Mouse (Mus musculus) limb, embryonic 13.5 days (tissue): ENCODE data around the gene Bmp7. TPM values are rescaled to one million over a fixed set of nuclear protein-coding genes. Genes with fewer than 3 reads are reported as not detected.

Experiments used
- ATAC-seq: fragments of 200-750 bp; cut with Nextera tagmentation; 2 replicates; pipeline ENCODE4 v1.8.0; 2017; ENCODE audit warnings: low read depth, moderate number of reproducible peaks, moderate TSS enrichment; ENCODE audit not compliant: low FRiP score
- H3K27ac ChIP-seq: fragments of 300-500 bp; sonication (generic); 2 replicates; pipeline ENCODE4 v1.5.1; 2015; ENCODE audit warnings: inconsistent platforms, mild to moderate bottlenecking, moderate library complexity
- H3K27me3 ChIP-seq: fragments of 300-500 bp; sonication (generic); 2 replicates; pipeline ENCODE4 v1.6.1; 2015; ENCODE audit warnings: mild to moderate bottlenecking, inconsistent platforms
- H3K36me3 ChIP-seq: fragments of 300-500 bp; sonication (generic); 2 replicates; pipeline ENCODE4 v1.6.1; 2015; ENCODE audit warnings: inconsistent platforms, mild to moderate bottlenecking, moderate library complexity
- H3K4me1 ChIP-seq: fragments of 300-500 bp; sonication (generic); 2 replicates; pipeline ENCODE4 v1.6.1; 2015; ENCODE audit warnings: inconsistent platforms
- H3K4me2 ChIP-seq: fragments of 300-500 bp; sonication (generic); replicated peaks from 2 replicates; pipeline ENCODE4 v1.6.1; 2015; ENCODE audit warnings: inconsistent platforms, mild to moderate bottlenecking, moderate library complexity
- H3K4me3 ChIP-seq: fragments of 300-500 bp; sonication (generic); 2 replicates; pipeline ENCODE4 v1.5.1; 2015; ENCODE audit warnings: moderate library complexity, mild to moderate bottlenecking, inconsistent platforms
- H3K9ac ChIP-seq: fragments of 300-500 bp; sonication (generic); 2 replicates; pipeline ENCODE4 v1.6.1; 2015; ENCODE audit warnings: mild to moderate bottlenecking, inconsistent platforms
- H3K9me3 ChIP-seq: fragments of 300-500 bp; sonication (generic); 2 replicates; pipeline ENCODE4 v1.6.1; 2016; ENCODE audit warnings: inconsistent platforms
- WGBS: fragments of 180-500 bp; shearing (Covaris S2); methylation state at CpG from one replicate; pipeline ENCODE4 v1.1.7; 2015; 5-methylcytosine and 5-hydroxymethylcytosine counted together
- polyA plus RNA-seq: library from polyadenylated mRNA; unstranded; fragments of >200 nt; fragmentation: Nextera tagmentation; extraction: Ambion mirVana; gene quantifications from 2 replicates; pipeline ENCODE4 v1.2.1, GENCODE M21; 2015

Gene Bmp7
- polyA plus RNA-seq, 1 experiment from 2014 or later: 32.5 TPM

DNA sequence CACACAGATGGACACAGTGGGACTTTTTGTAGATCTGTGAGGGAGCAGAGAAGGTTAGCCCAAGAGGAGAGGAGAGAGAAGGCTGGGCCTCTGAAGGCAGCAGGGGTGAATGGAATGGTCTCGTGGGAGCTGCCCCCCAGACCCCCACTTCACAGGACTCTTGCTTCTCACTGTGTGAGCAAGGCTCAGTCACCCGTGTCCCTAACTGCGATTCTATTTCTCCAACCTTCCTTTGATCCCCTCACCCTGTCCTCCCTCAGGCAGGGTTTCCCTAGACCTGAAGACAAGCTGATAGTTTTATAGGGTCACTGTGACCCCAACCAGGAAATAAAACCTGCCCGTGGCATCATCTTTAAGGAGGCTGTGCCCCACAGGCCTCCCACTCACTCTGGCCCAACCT lies 97.8 kb downstream of the Bmp7 start:
- WGBS: 63% methylated on average over 4 of the region's 4 CpGs
- Histone ChIP-seq H3K27me3 (no peaks in the 10 kb centered on the region), H3K4me2 (no peak overlapping the region), H3K4me1 (peaks cover 68% of the 10 kb centered on the region), H3K9me3 (no peaks in the 10 kb centered on the region), H3K36me3 (no peaks in the 10 kb centered on the region), H3K27ac (no peak overlapping the region), H3K4me3 (no peak overlapping the region), H3K9ac (no peak overlapping the region)
- no peak for ATAC-seq

DNA sequence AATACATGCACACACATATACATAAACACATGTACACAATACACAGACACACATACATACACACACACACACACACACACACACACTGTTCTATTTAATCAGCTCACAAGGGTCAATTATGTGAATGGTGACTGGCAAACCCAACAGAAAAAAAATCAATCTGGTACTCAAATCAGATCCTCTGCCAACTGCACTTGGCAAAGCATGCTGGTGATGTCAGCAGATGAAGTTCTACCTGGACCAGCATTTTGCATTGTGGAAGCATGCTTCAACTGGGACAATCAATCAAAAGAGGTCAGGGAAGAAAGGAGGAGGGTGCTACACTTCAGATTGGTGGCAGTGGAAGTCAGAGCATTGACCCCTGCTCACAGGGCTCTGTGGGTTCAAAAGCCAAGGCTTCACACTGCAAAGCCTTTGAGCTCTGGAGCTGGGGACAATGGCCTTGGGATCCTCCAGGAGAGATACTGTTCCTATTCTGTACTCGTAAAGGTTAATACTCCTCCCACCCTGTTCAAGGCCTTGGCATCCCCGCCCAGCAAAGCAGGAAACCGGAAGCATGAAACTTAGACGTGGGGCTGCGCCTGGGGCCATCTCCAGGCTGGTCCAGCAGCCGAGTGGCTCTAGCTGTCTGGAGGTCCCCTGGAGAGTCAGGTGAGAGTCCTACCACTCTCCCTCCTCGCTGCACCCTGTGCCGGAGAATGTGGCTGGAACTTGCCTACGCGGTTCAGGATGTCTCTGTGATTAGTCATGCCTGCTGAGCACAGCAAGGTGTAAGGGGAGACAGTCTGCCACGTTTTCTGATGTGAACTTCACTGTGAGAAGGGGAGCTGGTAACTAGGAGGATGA lies 99.0 kb downstream of the Bmp7 start:
- Histone ChIP-seq H3K9ac (no peak overlapping the region), H3K4me1 (peaks cover 59% of the 10 kb centered on the region), H3K27me3 (no peaks in the 10 kb centered on the region), H3K9me3 (no peaks in the 10 kb centered on the region), H3K27ac (no peak overlapping the region), H3K36me3 (no peaks in the 10 kb centered on the region), H3K4me3 (no peak overlapping the region), H3K4me2 (no peak overlapping the region)
- 55% methylated on average over 11 of the region's 11 CpGs for WGBS
- ATAC-seq: no peak

DNA sequence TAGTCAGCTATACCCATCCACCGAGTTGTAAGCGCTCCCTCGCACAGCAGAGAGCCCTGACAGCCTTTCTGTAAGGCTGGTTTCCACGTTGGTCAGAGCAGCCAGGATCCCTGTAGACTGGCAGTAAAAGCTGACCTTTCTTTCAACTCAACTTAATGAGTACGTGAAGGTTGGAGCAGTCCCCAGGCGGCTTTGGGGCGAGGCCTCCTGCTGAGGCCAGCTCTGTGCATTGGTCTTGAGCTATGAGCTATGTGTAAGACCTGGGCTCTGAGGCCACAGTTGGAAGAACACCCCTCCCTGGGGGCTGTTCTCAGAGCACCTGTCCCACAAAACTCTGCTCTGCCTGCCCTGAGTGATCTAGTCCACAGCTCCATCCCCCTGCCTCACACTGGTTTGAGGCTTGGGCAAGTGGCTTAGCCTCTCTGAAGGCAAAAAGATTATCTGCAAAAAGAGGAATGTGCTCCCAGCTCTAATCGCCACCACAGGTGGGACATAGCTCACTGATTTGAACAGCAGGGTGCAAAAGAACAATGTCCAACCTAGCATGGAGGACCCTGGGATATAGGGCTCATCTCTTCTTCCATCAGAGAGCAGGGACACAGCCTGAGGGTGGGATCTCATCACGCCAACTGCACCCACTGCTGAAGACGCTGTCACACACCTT lies 100.7 kb downstream of the Bmp7 start:
- ATAC-seq: peak; percentile 38; the same call in 1 of the 2 replicates
- no peak overlapping the region; the same call in 1 of the 2 replicates for H3K9ac ChIP-seq
- no peak overlapping the region for H3K4me2 ChIP-seq
- WGBS: 24% methylated on average over 10 of the region's 10 CpGs
- no peaks in the 10 kb centered on the region for H3K9me3 ChIP-seq
- no peak overlapping the region; the same call in 1 of the 2 replicates for H3K27ac ChIP-seq
- H3K27me3 ChIP-seq: no peaks in the 10 kb centered on the region
- no peak overlapping the region for H3K4me3 ChIP-seq
- H3K36me3 ChIP-seq: no peaks in the 10 kb centered on the region
- H3K4me1 ChIP-seq: peaks cover 42% of the 10 kb centered on the region

DNA sequence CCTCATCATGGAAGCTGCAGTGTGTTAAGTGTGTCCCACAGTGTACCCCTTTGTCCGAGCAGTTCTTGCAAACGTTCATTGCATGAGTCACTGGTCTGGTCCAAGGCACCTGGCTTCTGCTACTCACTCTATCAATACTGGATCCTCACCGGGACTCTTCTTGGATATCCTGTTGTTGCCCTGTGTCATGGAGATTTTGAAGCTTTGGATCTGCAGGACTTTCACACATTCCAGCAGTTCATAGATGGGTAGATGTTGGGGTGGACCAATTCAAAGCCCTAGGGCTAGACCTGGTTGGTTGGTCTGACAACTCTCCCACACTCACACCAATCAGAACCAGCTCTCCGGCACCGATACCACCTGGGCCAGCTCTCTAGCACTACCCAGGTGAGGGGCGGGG lies 103.6 kb downstream of the Bmp7 start:
- no peak for ATAC-seq
- H3K4me1 ChIP-seq: peaks cover 56% of the 10 kb centered on the region

DNA sequence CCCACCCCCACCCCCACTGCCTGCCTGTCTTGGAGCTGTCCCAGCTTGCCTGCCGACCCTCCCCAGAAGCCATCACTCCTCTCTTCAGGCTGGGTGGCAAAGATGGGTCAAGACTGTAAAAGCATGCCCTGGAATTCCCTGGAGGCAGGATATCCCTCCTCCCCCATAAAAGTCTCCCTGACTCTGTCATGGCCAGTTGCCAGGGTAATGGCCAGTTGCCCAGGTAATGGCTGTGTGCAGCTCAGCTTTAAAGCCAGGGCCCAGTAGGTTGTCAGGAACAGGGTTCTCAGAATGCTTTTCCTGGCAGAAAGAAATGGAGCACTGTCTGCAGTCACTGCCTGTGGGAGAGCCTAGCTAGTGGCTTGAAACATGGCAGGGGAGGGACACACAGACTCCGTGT lies 106.9 kb downstream of the Bmp7 start:
- peaks cover 9% of the 10 kb centered on the region; the same call in 1 of the 2 replicates for H3K27me3 ChIP-seq
- peak overlapping the region; percentile 44; the same call in 1 of the 2 replicates for H3K27ac ChIP-seq
- no peak overlapping the region for H3K4me2 ChIP-seq
- no peak overlapping the region for H3K4me3 ChIP-seq
- 15% methylated on average over 2 of the region's 2 CpGs for WGBS
- no peaks in the 10 kb centered on the region for H3K9me3 ChIP-seq
- no peak for ATAC-seq
- H3K36me3 ChIP-seq: no peaks in the 10 kb centered on the region
- H3K4me1 ChIP-seq: peaks cover 46% of the 10 kb centered on the region
- no peak overlapping the region for H3K9ac ChIP-seq

More for the DNA sequence above, 103.6 kb downstream of the Bmp7 start:
- H3K27me3 ChIP-seq: no peaks in the 10 kb centered on the region
- no peak overlapping the region for H3K4me3 ChIP-seq
- no peak overlapping the region for H3K9ac ChIP-seq
- H3K36me3 ChIP-seq: no peaks in the 10 kb centered on the region
- no peak overlapping the region for H3K27ac ChIP-seq
- H3K9me3 ChIP-seq: no peaks in the 10 kb centered on the region
- 85% methylated on average over 6 of the region's 6 CpGs for WGBS
- H3K4me2 ChIP-seq: no peak overlapping the region

DNA sequence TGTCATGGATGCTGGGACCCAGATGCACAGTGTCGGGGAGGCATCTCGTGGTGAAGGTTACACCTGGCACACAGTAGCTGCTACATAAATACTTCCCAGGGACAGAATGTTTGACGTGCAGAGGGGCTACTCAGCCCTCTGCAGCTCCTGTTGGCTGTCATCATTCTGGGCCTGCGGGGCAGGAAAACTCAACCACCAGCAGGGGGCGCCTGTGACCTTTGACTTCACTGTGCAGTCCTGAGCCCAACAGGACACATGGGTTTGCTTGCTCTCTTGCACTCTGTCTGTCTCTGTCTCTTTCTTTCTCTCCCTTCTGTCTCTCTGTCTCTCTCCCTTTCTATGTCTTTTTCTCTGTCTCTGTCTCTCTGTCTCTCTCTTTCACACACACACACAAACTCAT lies 108.4 kb downstream of the Bmp7 start:
- Histone ChIP-seq H3K27me3 (peaks cover 15% of the 10 kb centered on the region), H3K36me3 (no peaks in the 10 kb centered on the region), H3K4me3 (no peak overlapping the region), H3K9ac (no peak overlapping the region), H3K4me2 (no peak overlapping the region), H3K27ac (no peak overlapping the region; the same call in 1 of the 2 replicates), H3K9me3 (no peaks in the 10 kb centered on the region), H3K4me1 (peaks cover 39% of the 10 kb centered on the region)
- ATAC-seq: peak; percentile 78
- 15% methylated on average over 5 of the region's 5 CpGs for WGBS

DNA sequence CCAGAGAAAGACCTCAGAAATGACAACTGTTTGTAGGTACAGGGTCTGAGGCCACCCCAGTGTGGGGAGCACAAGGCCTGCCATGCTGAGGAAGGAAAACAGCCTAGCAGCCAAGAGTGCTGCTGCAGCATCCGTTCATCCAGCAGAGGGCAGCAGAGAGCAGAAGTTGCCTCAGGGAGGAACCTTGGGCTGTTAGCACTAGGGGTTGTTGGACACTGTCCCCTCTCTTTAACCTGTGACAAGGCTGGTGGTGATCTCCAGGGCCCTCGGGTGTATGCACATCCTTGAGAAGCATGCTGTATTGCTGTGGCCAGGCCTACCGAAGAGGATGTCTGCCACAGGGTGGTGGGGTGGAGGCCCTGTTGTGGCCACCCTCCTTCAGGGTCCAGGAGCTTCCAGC lies 109.0 kb downstream of the Bmp7 start:
- 15% methylated on average over 3 of the region's 3 CpGs for WGBS
- H3K4me1 ChIP-seq: peaks cover 39% of the 10 kb centered on the region
- H3K9me3 ChIP-seq: no peaks in the 10 kb centered on the region
- H3K9ac ChIP-seq: no peak overlapping the region
- no peak overlapping the region for H3K4me3 ChIP-seq
- no peak overlapping the region for H3K27ac ChIP-seq
- ATAC-seq: peak; percentile 33
- no peaks in the 10 kb centered on the region for H3K36me3 ChIP-seq
- peaks cover 21% of the 10 kb centered on the region for H3K27me3 ChIP-seq
- no peak overlapping the region for H3K4me2 ChIP-seq

DNA sequence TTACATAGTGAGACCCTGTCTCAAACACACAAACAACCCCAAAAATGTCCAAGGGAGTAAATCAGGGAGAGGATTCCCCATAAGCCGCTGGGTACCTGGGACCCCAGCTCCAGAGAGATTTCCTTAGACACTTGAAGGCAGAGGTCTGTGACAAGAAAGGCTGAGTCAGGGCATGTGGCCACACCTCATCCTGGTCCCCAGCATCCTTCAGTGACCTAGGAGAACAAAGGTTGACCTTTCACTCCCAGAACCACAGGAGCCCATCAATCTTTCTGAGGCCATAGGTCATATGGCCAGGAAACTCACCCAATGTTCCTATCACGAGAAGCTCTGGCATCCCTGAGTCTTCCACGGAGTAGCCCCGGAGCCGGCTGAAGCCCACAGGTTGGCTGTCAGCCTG lies 111.9 kb downstream of the Bmp7 start:
- Histone ChIP-seq H3K4me2 (no peak overlapping the region), H3K27me3 (peaks cover 36% of the 10 kb centered on the region), H3K9me3 (no peaks in the 10 kb centered on the region), H3K4me1 (peaks cover 50% of the 10 kb centered on the region), H3K27ac (no peak overlapping the region), H3K4me3 (no peak overlapping the region), H3K36me3 (no peaks in the 10 kb centered on the region), H3K9ac (no peak overlapping the region)
- WGBS: 40% methylated on average over 5 of the region's 5 CpGs
- no peak for ATAC-seq

DNA sequence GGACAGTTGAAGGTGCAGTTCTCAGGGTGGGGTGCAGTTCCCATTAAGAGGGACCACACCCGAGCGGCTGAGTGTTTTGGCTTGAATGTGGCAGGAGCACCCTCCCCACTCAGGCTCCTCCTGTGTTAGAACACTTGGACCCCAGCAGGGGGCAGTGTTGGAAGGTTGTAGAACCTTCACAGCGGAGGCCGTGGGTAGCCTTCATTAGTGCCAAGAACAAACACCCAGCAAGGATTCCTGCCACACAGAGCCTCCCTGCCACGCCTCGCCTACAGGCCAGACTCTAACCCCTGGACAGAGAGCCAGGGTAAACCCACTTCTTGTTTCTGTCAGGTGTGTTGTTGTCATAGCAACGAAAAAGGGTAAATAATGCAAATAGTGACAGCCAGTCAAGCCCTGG lies 112.6 kb downstream of the Bmp7 start:
- no peak overlapping the region for H3K4me2 ChIP-seq
- no peak overlapping the region for H3K4me3 ChIP-seq
- H3K36me3 ChIP-seq: no peaks in the 10 kb centered on the region
- peaks cover 37% of the 10 kb centered on the region for H3K27me3 ChIP-seq
- 52% methylated on average over 7 of the region's 7 CpGs for WGBS
- no peaks in the 10 kb centered on the region for H3K9me3 ChIP-seq
- peaks cover 48% of the 10 kb centered on the region for H3K4me1 ChIP-seq
- no peak overlapping the region for H3K9ac ChIP-seq
- no peak for ATAC-seq
- no peak overlapping the region for H3K27ac ChIP-seq

DNA sequence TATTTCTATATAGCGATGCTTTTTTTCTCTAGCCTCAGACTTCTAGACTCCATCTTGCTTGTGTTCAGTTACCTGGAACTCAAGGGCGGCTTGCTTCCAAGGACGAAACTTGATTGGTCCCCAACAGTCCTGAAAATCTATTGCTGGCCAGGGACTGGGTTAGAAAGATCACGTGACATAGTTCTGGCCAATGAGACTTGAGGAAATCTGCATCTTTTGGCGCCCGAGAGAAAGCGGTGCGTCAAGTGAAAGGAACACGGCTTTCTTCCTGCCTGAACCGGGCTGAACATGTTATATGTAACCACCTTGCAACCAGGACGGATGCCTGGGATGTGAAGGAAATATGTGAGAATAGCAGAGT lies 114.4 kb downstream of the Bmp7 start:
- H3K4me1 ChIP-seq: peaks cover 35% of the 10 kb centered on the region
- H3K9ac ChIP-seq: no peak overlapping the region
- peaks cover 41% of the 10 kb centered on the region for H3K27me3 ChIP-seq
- ATAC-seq: no peak
- H3K27ac ChIP-seq: no peak overlapping the region
- no peak overlapping the region for H3K4me2 ChIP-seq
- WGBS: 86% methylated on average over 11 of the region's 11 CpGs
- no peaks in the 10 kb centered on the region for H3K9me3 ChIP-seq
- H3K4me3 ChIP-seq: no peak overlapping the region
- no peaks in the 10 kb centered on the region for H3K36me3 ChIP-seq

DNA sequence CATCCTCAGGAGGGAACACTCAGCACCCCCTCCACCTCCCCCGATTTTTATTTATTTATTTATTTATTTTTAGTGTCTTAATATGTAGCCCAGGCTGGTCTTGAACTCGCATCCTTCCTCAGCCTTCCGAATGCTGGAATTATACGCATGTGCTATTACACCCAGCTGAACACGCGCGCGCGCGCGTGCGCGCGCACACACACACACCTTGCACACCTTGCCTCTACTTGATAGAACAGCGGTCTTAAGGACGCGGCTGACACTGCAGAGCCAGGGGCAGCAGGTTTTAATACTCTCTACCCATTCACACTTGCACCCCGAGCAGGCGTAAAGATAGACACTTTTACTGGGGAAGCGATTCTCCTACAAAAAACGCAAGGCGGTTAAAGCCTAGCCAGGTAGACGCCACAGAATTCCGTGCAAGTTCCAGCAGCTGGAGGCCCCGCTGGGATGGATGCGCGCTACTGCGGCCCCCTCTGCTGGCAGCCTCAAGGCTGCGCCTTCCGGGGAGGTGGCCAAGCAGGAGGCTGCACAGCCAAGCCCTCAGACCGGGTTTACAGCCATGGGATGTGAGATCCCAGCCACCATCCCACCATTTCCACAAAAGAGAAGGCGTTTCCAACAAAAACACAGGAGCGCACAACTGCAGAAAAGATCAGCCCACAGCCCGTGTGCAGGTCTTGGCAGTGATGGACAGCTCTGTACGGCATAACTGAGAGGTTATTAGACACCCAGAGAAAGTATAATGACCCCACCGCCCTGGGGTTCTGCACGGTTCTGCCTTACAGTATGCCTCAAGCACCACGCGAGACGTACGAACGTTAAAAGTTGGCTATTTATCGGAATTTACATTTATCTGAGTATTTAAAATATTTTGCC lies 115.0 kb downstream of the Bmp7 start:
- peak overlapping the region; percentile 61 for H3K4me2 ChIP-seq
- H3K27me3 ChIP-seq: peaks cover 41% of the 10 kb centered on the region
- 16% methylated on average over 43 of the region's 43 CpGs for WGBS
- H3K36me3 ChIP-seq: no peaks in the 10 kb centered on the region
- H3K9ac ChIP-seq: peak overlapping the region; percentile 20
- no peak overlapping the region for H3K27ac ChIP-seq
- H3K9me3 ChIP-seq: no peaks in the 10 kb centered on the region
- H3K4me1 ChIP-seq: peaks cover 29% of the 10 kb centered on the region
- ATAC-seq: peak; percentile 78
- H3K4me3 ChIP-seq: peak overlapping the region; percentile 30
